Mouse (Mus musculus): ENCODE measurements at regions not wholly inside any gene's neighbourhood (a gene's known extent, or its start where the extent isn't known, plus 50 kb on each side); places are given as distances from the start of the nearest gene placed in this dataset.

DNA sequence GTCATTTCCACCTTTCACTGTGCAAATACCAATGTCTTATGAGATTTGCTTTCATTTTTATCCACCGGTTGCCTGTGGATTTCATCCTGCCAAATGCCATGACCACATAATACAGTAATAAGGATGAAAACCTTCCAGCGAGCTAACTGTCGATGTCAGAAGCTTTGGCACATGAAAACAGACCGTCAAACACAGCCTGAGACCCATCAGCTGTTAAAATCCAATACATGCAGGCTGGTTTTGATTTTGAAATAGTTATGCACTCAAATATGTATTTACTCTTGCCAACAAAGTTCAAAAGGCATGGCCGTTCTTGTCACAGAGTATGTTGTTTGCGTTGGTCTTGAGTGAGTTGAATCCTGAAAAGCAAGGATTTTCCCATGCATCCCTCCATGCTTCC, 415.6 kb upstream of the Slc35b3 start:
- TF ChIP-seq CTCF (IDR thresholded peaks at IDR 0.05; ENCODE audit: control insufficient read depth, insufficient read depth, insufficient read length), result no peak
- no peak for TF ChIP-seq MYOG (IDR thresholded peaks at IDR 0.05; ENCODE audit: control insufficient read depth, extremely low read depth, insufficient read length)
- TF ChIP-seq MAX (IDR thresholded peaks at IDR 0.05), result no peak
- TF ChIP-seq MYOD1 (IDR thresholded peaks at IDR 0.05; ENCODE audit: control insufficient read depth, insufficient read length, low read depth), result no peak
- no peak for TF ChIP-seq USF1 (IDR thresholded peaks at IDR 0.05; ENCODE audit: low read depth)
- TF ChIP-seq CEBPB (IDR thresholded peaks at IDR 0.05; ENCODE audit: low read depth), result no peak
- TF ChIP-seq FOSL1 (IDR thresholded peaks at IDR 0.05; ENCODE audit: insufficient read depth, low read length, poor library complexity, severe bottlenecking), result no peak

Data from C2C12 (cell line).